Mouse (Mus musculus) kidney, postnatal 25 days (tissue): ENCODE data around the gene Pakap.
A peak's percentile ranks its signal among the peaks of the same experiment; 100 is the strongest.

Experiments used
- DNase-seq, 2 experiments: peaks; one replicate each; pipeline ENCODE4 v3.0.0; 2021; ENCODE audit warnings: mixed read lengths in 2 of 2

The Pakap gene

DNA sequence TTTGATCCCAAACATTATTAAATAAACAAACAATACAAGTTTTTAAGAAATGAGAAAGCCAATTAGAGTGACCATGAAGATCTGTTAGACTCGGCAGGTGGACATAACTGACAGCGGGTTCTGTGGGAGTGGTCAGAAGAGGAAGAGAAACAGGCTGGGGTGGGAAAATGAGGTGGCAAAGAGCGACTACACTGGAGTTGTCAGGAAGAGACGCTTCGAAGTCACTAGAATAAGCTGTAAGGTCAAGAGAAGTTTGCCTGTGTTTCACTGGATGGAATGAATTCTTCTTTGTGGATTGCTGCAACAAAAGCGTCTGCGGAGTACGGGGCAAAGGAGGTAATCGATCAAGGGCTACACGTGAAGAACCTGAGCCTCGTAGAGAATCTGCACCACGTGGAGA, 109.9 kb downstream of the Pakap start:
- DNase-seq, result no peak

- peak; percentile 45 to 73 for DNase-seq
These were observed 111.0 kb downstream of the Pakap start for GRCm38 (mm10) chr4:57678991-57679457.

DNA sequence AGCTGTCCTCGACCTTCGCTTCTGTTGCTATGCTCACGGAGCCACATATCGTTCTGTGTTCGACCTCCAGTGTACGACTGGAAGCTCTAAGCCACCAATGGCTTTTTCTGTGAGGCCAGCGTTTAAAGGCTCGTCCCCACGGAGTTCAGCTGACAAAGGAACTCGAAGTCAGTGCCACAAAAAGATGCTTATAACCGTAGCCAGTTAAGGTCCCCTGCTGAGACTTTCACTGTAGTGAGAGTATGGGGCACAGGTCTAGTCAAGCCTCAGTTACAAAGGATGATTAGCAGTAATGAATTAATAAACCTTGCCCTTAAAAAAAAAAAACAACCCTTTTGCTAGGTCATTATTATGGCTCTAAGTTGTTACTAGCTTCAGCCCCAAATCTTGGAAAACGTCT, 112.2 kb downstream of the Pakap start:
- peak in 1 of 2 experiments; percentile 10 for DNase-seq

DNA sequence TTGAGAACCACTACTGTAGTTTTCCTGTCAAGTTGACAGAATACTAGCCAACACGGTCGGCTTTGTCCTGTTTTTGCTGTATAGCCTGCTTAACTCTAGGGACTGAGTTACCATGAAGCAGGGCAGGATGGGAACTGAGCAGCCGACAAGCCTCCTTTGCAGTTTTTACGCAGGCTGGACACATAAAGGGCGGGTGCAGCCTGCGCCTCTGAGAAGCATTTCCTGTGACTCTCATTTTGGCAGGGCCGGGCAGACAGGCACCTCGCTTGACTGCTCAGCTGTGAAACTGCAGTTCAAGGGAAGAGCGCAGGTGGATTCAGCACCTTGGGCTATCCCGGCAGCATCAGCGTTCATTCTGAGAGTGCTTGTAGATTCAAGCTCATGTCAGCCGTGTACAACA, 113.5 kb downstream of the Pakap start:
- peak; percentile 87 to 94 for DNase-seq

DNA sequence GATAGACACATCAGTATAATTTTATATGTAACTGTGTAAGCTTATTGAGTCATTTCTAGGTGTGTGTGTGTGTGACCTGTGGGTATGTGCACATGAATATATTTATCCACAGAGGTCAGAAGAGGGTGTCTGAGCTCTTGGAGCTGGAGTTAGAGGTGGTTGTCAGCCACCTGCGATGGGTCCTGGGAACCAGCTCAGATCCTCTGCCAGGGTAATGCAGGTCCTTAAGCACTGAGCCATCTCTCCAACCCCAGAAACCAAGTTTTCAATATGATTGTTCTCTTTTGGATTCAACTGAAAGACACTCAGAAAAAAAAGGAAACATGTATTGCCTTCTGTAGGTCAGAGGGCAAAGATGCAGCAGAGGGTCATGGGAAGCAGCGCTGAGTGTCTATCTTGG, 114.4 kb downstream of the Pakap start:
- DNase-seq, result no peak

DNA sequence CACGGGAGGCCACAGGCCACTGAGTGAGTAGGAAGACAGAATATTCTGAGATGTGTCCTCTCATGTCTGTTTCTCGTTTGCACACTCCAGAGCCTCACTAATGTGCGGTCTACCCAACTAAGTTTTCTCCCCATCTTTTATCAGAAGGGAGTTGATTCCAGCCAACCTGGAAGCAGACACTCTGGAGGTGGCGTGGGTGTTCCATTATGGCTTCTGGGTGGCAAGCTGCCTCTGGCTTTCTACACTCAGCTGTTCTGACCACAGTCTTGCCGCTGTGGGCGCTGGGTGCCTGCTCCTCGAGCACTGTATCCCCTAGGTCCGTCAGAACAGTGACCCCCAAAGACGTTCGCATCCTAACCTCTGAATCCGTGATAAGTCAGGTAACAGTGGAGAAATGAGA, 115.0 kb downstream of the Pakap start:
- DNase-seq, result no peak

- no peak for DNase-seq
These were observed 116.8 kb downstream of the Pakap start for GRCm38 (mm10) chr4:57684676-57685215.

DNA sequence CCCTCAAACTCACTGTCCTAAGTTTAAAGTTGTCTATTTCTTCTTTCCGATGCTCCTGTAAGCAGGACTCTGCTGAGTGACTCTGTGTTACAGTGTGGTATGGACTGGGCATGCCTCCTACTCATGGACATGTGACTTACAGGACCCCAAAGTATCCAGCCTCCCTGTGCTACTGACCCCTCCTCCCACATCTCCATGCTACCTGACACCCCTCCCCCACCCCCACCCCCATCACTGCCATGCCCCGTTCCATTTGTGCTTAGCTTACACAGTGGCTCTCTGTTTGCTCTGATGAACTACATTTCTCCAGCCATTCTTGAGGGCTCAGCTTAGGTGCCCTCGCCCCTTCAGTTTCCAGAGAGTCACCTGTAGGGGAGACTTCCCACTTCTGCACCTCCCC, 118.8 kb downstream of the Pakap start:
- DNase-seq, result no peak

- no peak for DNase-seq
These were observed 119.6 kb downstream of the Pakap start for GRCm38 (mm10) chr4:57687583-57687982.

DNA sequence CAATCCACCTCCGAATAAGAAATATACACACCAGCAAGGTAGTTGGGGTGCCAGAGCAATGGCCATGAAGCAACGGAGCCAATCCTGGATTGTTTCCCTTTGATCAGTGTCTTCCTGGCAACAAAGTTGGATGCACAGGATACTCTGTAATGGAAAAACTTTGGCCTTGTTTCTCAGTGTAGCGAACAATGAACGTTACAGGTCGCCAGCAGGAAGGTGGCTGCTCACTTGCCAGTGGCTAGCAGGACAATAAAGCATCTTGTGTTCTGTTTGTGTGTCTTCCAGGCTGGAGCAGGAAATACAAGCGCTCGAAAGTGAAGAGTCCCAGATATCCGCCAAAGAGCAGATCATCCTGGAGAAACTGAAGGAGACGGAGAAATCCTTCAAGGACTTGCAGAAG, 120.2 kb downstream of the Pakap start:
- DNase-seq, result no peak

DNA sequence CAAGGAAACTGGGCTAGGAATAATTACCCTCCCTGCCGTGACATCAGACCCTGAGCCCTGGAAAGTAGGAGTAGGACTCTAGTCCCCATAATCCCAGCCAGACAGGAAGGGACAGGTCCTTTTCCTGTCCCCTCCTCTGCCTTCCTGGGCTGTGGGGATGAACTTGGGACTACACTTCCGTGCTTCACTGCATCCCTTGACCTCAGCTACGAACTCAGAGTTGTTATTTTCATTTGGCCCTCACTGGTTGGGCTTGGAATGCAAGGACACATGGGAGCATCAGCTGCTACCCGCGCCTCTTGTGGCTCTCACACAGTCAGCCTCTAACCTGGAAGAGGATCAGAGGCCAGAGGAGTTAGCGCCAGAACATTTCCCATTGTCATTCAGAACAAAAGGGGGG, 122.0 kb downstream of the Pakap start:
- peak; percentile 8 to 51 for DNase-seq

- no peak for DNase-seq
These were observed 122.8 kb downstream of the Pakap start for GRCm38 (mm10) chr4:57690805-57691204.

DNA sequence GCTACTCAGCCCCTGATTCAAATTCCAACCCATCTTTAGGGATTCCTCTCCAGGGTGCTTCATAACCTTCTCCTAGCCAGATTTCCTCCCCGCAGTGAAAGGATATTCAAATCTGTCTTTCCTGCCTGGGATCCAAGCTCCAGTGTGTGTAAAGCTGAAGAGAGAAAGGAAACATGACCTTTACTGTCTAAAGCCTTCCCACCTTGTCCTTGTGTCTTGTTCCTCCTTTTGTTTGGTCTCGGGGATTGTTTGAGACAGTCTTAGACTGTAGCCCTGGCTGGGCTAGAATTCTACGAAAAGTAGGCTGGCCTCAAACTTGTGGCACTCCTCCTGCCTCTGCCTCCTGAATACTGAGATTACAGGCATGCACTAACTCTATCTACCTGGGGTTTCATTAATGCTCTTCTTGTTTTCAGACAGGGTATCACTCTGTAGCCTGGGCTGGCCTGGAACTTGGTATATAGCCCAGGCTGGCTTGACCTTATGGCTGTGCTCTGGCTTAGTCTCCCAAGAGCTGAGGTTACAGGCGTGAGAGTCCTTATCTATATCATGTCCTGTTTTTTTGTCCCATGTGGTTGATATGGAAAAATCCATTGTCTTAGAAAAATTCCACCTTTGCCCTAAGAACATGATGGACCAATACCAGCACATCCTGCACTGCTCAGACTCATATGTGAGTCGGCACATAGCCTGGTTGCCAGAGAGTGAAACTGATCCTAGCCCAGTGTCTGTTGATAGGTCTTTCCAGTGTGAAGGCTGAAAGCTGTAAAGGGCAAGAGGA, 126.6 kb downstream of the Pakap start:
- DNase-seq, result no peak

DNA sequence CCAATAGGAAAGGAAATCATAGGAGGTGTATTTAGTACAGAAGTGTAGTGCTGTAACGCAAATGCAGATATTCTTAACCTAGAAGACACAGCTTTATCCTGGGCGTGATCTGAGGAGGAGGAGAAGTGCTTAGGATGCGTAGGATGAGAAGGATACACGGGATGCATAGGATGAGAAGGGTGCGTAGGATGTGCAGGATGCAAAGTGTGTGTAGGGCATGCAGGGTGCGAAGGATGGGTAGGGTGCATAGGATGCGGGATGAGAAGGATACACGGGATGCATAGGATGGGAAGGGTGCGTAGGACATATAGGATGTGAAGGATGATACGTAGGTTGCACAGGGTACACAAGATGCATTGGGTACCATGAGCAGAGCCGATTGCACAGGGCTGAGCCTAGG, 129.0 kb downstream of the Pakap start:
- no peak for DNase-seq

GRCm38 (mm10) chr4:57697918-57698611, 130.1 kb downstream of the Pakap start:
- no peak for DNase-seq

- no peak for DNase-seq
These were observed 133.6 kb downstream of the Pakap start for GRCm38 (mm10) chr4:57701576-57701975.

GRCm38 (mm10) chr4:57703574-57704470, 135.8 kb downstream of the Pakap start:
- DNase-seq, result no peak

DNA sequence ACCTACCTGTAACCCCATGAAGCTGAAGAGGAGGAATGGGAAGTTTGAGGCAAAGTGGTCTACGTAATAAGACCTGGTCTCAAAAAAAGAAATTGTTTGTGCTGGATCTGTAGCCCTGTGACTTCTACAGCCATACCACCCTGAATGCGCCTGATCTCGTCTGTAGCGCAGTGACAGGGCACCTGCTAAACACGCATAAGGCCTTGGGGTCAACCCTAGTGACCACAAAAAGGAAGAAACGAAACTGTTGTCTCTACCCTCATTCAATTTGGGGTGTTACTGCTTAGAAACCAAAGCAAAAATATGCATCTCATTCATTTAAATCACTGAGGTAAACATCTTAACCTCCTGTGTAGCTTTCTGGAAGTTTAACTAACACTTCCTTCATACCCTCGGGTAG, 136.6 kb downstream of the Pakap start:
- no peak for DNase-seq

GRCm38 (mm10) chr4:57715849-57716248, 147.9 kb downstream of the Pakap start:
- DNase-seq, result no peak

DNA sequence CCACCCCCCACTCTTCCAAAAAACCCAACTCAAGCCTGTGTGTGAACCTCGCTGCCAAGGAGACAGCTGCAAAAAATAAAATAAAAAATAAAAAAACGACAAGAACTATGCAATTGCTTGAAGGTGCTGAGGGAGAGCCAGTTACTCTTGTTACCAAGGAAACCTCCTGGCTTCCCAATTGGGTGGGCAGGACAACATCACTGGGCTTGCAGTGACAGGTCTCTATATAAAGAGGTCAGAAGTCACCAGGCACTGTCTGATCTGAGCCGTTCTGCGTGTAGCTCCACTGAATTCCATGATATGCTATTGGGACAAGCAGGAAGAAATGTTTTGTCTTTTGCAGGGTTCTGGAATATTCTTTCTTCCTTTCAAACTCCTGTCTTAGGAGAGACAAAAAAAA, 148.8 kb downstream of the Pakap start:
- no peak for DNase-seq

GRCm38 (mm10) chr4:57717354-57717753, 149.4 kb downstream of the Pakap start, which contains the start of gene Akap2:
Akap2 (plus strand) TSS chr4:57717657.
- no peak for DNase-seq

- DNase-seq, result no peak
These were observed 151.4 kb downstream of the Pakap start for GRCm38 (mm10) chr4:57719370-57719769.

- no peak for DNase-seq
These were observed 152.9 kb downstream of the Pakap start for GRCm38 (mm10) chr4:57720869-57721361.
